Comparison of ENCODE assay signal across 18 mouse cellular contexts in genomic region chr2:45182876-45183275, GRCm38 (mm10).
DNase-seq lines count a peak whose midpoint lies in the region; ATAC-seq and TF ChIP-seq lines count a peak whose summit lies in the region.
"Had no signal": no experiment of that assay in that cellular context is flagged by ENCODE, and none has a peak within 500 bp of the region (broad histone marks: within the 10 kb centered on the region; RNA-seq: fewer than 3 reads in every experiment).

No protein-coding gene starts in this region.

- no peaks in the 10 kb centered on the region for H3K9me3 ChIP-seq in hindbrain, postnatal 0 days (ENCODE audit: low read length)
- H3K9me3 ChIP-seq in hindbrain, embryonic 12.5 days (replicated peaks) = no peaks in the 10 kb centered on the region
- H3K9me3 ChIP-seq in liver, embryonic 11.5 days (ENCODE audit: control insufficient read depth, low read length) = no peaks in the 10 kb centered on the region
- H3K9me3 ChIP-seq: embryonic facial prominence, embryonic 13.5 days; hindbrain, embryonic 13.5 days; intestine, embryonic 15.5 days; kidney, embryonic 15.5 days; limb, embryonic 10.5 days had no signal

- H3K36me3 ChIP-seq in hindbrain, postnatal 0 days (ENCODE audit: insufficient read depth, low read length) = no peaks in the 10 kb centered on the region
- H3K36me3 ChIP-seq in hindbrain, embryonic 12.5 days = no peaks in the 10 kb centered on the region
- no peaks in the 10 kb centered on the region for H3K36me3 ChIP-seq in liver, embryonic 11.5 days (ENCODE audit: control insufficient read depth, insufficient read depth, low read length)
- H3K36me3 ChIP-seq: embryonic facial prominence, embryonic 13.5 days; hindbrain, embryonic 13.5 days; intestine, embryonic 15.5 days; kidney, embryonic 15.5 days; limb, embryonic 10.5 days had no signal

- H3K9ac ChIP-seq in hindbrain, postnatal 0 days (replicated peaks; ENCODE audit: low read length) = no peak overlapping the region
- H3K9ac ChIP-seq in hindbrain, embryonic 12.5 days = no peak overlapping the region
- H3K9ac ChIP-seq in liver, embryonic 11.5 days (ENCODE audit: low read depth, low read length) = no peak overlapping the region
- H3K9ac ChIP-seq: embryonic facial prominence, embryonic 13.5 days; hindbrain, embryonic 13.5 days; intestine, embryonic 15.5 days; kidney, embryonic 15.5 days; liver, embryonic 14.5 days had no signal

- H3K4me1 ChIP-seq in hindbrain, postnatal 0 days (ENCODE audit: insufficient read depth, low read length) = 0 out of 2 replicates have a peak, but pooled peaks cover 5% of the 10 kb centered on the region
- peaks cover 18% of the 10 kb centered on the region for H3K4me1 ChIP-seq in hindbrain, embryonic 12.5 days
- H3K4me1 ChIP-seq in liver, embryonic 11.5 days (replicated peaks; ENCODE audit: control insufficient read depth, insufficient read depth, low read length) = peaks cover 24% of the 10 kb centered on the region

- WGBS in hindbrain, postnatal 0 days = 48% methylated on average over 1 of the region's 1 CpGs
- WGBS in hindbrain, embryonic 12.5 days = 56% methylated on average over 1 of the region's 1 CpGs
- WGBS in liver, embryonic 11.5 days = 79% methylated on average over 1 of the region's 1 CpGs

- peak; percentile 76 to 79 for DNase-seq in cerebellum, postnatal 10 days
- DNase-seq in hindbrain, postnatal 0 days (ENCODE audit: low spot score) = peak; percentile 33
- peak; percentile 5 for DNase-seq in NIH3T3 (ENCODE audit: low read depth)
- DNase-seq in fat pad, adult 2 months (ENCODE audit: extremely low read depth, low read depth, low spot score) = peak; percentile 11
- no peak for DNase-seq in liver, embryonic 11.5 days (ENCODE audit: low spot score)
- DNase-seq: cerebellum, adult 18-20 months; gastrocnemius, postnatal 14 days; right cerebral cortex, adult 18-20 months; thymus, adult 18-20 months had no signal

- H3K27me3 ChIP-seq in hindbrain, postnatal 0 days (ENCODE audit: insufficient read depth, low read length) = no peaks in the 10 kb centered on the region
- no peaks in the 10 kb centered on the region for H3K27me3 ChIP-seq in hindbrain, embryonic 12.5 days
- H3K27me3 ChIP-seq in liver, embryonic 11.5 days (replicated peaks; ENCODE audit: control insufficient read depth, insufficient read depth, low read length) = no peaks in the 10 kb centered on the region
- H3K27me3 ChIP-seq: embryonic facial prominence, embryonic 13.5 days; hindbrain, embryonic 13.5 days; intestine, embryonic 15.5 days; kidney, embryonic 15.5 days had no signal

- H3K4me2 ChIP-seq in hindbrain, postnatal 0 days (ENCODE audit: low read depth, low read length) = no peak overlapping the region
- H3K4me2 ChIP-seq in hindbrain, embryonic 12.5 days (replicated peaks) = no peak overlapping the region
- H3K4me2 ChIP-seq in liver, embryonic 11.5 days = no peak overlapping the region
- H3K4me2 ChIP-seq: embryonic facial prominence, embryonic 13.5 days; hindbrain, embryonic 13.5 days; intestine, embryonic 15.5 days; kidney, embryonic 15.5 days had no signal

- H3K27ac ChIP-seq in hindbrain, postnatal 0 days = no peak overlapping the region
- H3K27ac ChIP-seq in hindbrain, embryonic 12.5 days = no peak overlapping the region
- H3K27ac ChIP-seq in liver, embryonic 11.5 days (ENCODE audit: low read depth, low read length) = no peak overlapping the region
- H3K27ac ChIP-seq: embryonic facial prominence, embryonic 13.5 days; hindbrain, embryonic 13.5 days; intestine, embryonic 15.5 days; kidney, embryonic 15.5 days; limb, embryonic 10.5 days; liver, embryonic 14.5 days had no signal

- no peak overlapping the region for H3K4me3 ChIP-seq in hindbrain, postnatal 0 days (ENCODE audit: low read length)
- H3K4me3 ChIP-seq in hindbrain, embryonic 12.5 days = no peak overlapping the region
- no peak overlapping the region for H3K4me3 ChIP-seq in liver, embryonic 11.5 days (ENCODE audit: low read depth, low read length)
- H3K4me3 ChIP-seq: embryonic facial prominence, embryonic 13.5 days; hindbrain, embryonic 13.5 days; intestine, embryonic 15.5 days; kidney, embryonic 15.5 days; limb, embryonic 10.5 days had no signal

- TF ChIP-seq CTCF in hindbrain, postnatal 0 days (IDR thresholded peaks at IDR 0.05; ENCODE audit: low read depth) = no peak

- no peak for ATAC-seq in cerebellum, adult (ENCODE audit: insufficient number of reproducible peaks, low FRiP score, low TSS enrichment)
- no peak for ATAC-seq in hindbrain, postnatal 0 days
- ATAC-seq in hindbrain, embryonic 12.5 days (ENCODE audit: low FRiP score) = no peak
- no peak for ATAC-seq in liver, embryonic 11.5 days (replicated peaks; ENCODE audit: low FRiP score)
- ATAC-seq: intestine, embryonic 15.5 days; lung, postnatal 0 days had no signal
